Mouse (Mus musculus) spleen, embryonic (tissue): ENCODE measurements around the gene Fryl.

Experiments
- CTCF ChIA-PET: fragments of 350-600 bp; sonication (Branson Sonifier 250); formaldehyde crosslinking; loops from one replicate; lab custom pipeline; 2022; lab: Charles Lee

Fryl gene

DNA sequence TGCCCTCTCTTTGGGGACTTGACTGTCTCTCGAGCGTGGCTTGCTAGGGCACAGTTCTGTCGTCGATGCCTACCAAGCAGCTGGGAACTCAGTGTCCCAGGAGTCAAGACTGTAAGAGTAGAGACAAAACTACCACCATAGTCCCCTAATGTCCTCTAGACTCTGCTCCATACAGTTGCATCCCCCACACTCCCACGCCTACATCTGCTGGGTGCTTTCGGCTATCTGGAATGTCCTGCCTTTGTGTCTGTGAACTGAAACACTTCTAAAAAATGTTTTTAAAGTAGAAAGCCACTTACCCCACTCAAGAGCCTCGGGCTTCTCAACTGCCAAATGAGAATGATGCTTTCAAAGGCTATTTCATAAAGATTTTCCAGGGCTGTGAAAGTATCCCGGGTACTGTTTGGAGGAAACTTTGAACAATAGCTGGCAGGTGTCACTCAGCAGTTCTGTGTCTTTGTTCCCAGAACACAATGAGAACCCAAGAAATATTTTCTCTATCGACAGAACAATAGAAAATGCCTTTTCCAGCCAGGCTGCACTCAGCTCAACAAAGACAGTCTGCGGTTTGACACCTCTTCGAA is 28.8 kb downstream of the Fryl start:
- CTCF ChIA-PET: interaction anchor here (0.5 kb wide), 1 partner anchor 37 kb away, joined by 3 read pairs; no protein-coding TSS in a partner anchor

DNA sequence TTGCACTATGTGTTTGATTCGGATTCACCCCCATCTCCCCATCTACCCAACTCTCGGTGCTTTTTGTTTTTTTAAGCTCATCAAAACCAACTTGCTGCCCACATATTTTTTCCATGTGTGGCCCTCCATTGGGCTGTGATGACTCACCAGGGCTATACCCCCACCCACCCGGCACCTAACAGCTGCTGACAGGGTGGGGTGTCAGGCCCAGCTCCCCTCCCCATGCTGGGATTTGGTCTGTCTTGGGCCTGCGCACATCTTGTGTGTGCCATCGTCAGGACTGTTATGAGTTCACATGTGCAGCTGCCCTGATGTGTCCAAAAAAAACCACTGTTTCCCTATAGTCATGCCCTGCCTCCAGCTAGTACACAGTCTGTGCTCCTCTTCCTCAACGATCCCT is 33.4 kb downstream of the Fryl start:
- CTCF ChIA-PET: interaction anchor here (0.7 kb wide), 2 partner anchors 18 to 420 kb away, joined by 3 to 8 read pairs; no protein-coding TSS in a partner anchor

DNA sequence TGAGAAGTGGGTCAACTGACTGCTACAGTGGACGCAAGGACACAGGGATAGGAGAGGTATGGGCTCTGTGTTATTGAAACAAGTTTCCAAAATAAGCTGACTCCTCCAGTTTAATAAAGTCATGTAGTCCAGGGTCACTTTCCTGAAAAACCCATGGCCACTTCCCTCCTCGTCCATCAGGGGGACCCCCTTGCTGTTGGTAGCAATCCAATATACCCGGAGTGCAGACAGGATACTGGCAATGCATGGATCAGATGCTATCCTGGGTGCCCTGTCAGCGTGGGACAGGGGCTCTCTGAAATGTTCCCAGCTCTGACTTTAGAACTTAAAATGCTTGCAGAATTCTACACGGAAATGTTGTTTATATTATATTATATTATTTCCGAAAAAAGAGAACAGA is 34.0 kb downstream of the Fryl start:
- CTCF ChIA-PET: no interaction called here

DNA sequence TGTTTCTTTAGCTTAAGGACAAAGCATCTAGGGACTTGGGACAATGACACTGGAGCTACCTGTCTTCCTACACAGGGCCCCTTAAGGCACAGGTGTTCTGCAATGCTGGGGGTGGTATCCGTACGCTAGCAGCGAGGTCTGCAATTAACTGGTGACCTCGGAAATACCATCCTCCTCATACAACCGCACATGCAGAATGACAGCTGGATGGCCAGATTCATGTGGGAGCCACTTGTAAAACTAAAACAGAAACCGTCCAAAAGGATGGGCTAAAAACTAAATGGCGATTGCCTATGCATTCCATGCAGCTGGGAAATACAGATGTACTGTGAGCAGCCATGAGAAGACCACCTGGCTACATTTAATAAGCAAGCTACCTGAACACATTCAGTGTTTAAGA is 34.6 kb downstream of the Fryl start:
- CTCF ChIA-PET: no interaction called here

DNA sequence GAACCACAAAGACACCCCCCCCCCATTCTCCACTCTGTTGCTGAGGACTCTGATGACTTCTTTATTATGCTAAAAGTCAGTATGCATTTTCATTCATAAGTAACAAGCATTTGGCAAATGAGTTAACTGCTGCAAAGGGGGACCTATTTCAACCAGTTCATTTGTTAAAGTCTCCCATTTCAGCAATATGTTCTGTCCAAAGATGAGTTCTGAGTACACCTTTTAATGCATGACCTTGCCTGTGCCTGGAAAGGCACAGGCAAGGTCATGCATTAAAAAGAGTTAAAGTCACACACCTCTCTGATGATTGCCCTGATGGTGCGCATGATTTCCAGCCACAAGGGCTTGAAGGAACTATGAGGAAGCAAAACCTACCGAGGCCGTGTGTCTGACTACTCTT is 36.7 kb downstream of the Fryl start:
- CTCF ChIA-PET: no interaction called here

DNA sequence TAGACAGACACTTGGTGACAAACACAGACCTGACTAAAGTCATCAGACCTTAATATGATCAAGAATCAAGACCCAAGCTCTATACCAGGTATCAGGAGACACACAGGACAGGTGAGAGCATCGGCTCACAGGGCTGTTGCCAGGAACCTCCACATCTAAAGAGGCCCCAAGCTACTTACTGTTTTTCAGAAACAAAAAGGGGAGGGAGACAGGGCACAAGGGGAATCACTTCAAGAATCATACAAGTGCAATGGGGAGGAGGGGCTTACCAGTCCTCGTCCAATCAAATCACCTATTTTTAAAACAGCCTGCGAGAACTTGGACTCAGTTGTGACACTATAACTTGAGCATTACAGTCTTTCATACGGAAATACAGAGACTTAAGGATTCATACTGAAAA is 38.4 kb downstream of the Fryl start:
- CTCF ChIA-PET: interaction anchor here (0.7 kb wide), 2 partner anchors 25 to 51 kb away, joined by 5 to 11 read pairs; no protein-coding TSS in a partner anchor

DNA sequence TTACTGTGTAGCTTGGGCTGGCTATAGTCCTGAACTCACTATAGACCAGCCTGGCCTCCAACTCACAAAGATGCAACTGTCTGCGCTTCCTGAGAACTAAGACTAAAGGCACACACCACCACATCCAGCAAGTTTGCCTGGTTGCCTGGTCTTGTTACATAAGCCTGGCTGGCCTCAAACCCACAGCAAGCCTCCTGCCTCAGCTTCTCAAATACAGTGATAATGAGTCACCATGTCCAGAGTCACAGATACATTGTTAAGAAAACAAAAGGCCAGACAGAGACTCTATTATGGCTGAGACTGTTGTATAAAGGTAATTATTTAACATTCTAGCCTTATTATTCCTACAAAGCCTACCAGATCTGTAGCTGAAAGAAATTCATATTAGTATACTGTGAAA is 39.3 kb downstream of the Fryl start:
- CTCF ChIA-PET: interaction anchor here (0.7 kb wide), 2 partner anchors 24 to 52 kb away, joined by 5 to 11 read pairs; no protein-coding TSS in a partner anchor

DNA sequence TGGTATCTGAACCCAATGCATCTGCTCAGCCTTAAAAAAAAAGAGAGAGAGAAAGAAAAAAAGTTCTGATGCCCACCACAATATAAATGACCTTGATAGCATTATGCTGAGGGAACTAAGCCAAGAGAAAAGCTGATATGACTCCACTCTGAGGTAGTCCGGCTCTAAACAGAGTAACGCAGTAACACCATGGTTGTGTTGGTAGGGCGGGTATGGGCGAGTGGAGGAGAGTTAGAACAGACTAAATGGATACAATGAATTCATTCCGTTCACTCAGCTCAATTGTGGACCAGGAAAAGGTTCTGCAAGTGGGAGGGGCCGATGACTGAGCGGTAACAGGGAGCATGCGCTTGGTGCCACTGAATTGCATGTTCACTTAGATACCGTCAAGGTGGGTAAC is 40.4 kb downstream of the Fryl start:
- CTCF ChIA-PET: no interaction called here

DNA sequence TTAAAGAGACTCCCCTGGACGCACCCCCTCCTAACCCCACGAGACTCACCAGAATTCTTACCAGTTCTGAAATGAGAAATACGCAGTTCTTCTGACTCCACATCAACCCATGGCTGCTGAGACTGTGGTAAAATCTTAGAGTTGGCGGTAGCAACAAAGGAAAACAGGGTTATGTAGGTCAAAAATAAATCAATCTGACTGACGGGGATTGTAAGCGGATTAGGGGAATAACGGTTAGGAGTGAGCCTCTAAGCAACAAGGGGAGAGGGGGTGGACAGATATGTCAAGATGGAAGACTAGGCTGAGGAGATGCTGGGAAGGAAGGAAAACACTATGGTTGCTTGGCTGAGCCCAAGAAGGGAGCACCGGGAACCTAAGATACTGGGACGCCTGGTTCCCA is 44.0 kb downstream of the Fryl start:
- CTCF ChIA-PET: no interaction called here

DNA sequence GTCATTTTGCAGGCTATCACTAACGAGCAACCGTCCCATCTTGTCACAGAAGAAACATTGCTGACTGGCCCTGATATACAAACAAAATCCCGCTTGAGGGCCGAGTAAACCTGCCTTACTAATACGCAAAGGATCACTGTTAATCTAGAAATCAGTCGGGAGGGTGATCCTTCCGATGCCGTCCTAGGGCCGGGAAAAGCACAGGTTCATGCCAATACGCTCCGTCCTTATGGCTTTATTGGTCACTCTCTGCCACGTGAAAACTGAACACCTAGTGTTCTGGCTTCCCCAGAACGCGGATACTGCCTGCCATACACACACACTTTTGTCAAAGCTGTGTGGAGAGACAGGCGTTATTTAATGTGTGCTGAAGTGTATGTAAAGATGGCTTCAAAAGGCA is 44.5 kb downstream of the Fryl start:
- CTCF ChIA-PET: no interaction called here

DNA sequence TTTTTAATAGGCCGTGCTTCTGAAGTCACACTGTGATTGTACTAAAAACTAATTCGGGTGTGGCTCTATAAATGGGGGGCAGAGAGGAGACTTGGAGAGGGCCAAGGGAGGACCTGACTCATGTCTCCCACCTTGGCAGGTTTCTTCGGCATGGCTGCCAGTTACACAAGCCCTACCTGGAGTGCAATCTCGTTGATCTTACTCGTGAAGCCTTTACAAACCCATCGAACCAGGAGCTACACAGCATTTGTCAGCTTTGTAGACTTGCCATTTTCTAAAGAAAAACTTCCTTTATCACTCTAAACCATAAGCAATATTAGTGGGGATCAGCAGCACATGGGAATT is 45.5 kb downstream of the Fryl start:
- CTCF ChIA-PET: interaction anchor here (0.6 kb wide), 1 partner anchor 44 kb away, joined by 7 read pairs; no protein-coding TSS in a partner anchor

DNA sequence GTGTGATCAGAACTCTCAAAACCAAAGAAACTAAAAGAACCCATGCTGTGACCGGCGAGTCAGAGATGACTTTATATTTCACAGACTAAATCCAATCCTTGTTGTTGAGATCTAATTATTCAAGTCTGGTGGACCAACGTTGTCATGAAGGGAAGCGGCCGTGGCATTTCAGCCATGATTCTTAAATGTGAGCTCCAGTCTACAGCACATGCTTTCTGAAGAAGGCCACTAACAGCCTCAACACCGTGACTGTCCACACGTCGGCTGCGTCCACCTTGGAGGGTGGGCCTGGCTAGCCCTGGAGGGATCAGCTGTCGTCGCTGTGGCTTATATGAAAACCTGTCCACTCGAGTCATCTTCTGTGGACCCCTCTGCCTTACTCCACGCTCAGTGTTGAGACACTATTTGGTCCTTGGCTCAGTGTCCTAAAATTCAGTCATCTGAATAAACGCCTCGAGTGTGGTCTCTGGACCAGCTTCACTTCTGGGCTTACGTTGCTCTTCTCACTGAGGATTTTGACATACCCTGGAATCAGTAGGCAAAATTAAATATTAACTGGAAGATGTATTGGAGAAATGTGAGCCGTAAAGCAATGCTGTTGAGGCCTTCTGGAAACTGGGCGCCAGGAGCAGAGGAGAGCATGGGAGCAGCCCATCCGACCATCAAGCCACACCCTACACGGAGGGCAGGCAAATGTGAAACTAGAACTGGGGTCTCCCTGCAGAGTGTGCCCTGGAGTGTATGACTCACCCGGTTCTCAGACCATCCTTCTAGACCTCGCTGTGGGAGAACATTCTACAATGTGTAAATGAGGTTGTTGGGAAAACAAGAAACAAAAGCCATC is 46.1 kb downstream of the Fryl start:
- CTCF ChIA-PET: no interaction called here

DNA sequence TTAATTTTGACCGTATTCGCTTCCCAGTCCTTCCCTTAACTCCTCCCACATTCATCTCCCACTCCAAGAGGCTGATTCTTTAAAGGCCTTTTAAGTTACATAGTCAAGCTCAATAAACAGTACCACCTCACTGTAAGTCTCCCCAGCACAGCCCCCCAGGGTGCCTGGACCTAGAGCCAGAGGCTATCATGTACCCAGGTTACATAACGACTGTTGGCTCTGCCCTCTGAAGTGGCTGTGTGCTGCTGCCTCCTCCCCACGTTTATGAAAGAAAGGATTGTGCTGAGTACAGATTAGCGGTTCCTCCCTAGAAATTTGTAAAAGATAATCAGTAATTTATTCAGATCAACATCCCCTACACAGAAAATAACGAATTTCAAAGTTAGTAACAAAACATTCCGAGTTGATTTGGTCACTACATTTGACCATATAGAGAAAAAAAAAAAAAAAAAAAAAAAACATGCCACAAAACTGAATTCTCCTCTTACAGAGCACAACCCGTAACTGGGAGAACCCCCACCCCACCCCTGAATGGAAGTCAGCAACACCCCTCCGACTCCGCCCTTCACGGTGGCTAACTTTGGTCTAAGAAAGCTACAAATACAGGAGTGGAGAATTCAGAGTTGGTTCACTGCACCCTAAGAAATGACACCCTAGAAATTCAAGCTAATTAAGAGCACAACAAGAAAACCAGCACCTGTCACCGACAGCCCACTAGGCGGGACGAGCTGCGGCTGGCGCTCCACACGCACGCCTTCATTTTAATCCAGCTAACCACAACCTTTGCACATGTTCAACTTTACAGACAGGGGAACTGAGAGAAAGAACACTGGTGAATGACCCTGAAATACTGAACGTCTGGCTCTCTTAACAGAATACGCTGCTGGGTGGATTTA is 47.0 kb downstream of the Fryl start:
- CTCF ChIA-PET: no interaction called here

DNA sequence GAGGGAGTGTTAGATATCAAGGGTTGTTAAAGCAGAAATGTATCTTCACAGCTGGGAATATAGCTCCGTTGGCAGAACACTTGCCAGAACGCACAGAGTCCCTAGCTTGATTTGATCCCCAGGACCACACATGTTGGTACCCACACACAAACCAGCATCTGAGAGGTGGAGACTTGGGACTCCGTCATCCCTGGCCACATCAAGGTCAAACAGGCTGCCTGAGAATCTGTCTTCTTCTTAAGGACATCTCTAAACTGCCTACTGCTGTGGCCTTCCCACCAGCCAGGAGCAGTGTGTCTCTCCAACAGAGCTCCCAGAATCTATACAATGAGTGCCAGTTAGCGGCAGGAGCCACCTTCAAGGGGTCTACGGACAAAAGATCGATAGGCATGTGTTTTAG is 47.8 kb downstream of the Fryl start:
- CTCF ChIA-PET: no interaction called here

DNA sequence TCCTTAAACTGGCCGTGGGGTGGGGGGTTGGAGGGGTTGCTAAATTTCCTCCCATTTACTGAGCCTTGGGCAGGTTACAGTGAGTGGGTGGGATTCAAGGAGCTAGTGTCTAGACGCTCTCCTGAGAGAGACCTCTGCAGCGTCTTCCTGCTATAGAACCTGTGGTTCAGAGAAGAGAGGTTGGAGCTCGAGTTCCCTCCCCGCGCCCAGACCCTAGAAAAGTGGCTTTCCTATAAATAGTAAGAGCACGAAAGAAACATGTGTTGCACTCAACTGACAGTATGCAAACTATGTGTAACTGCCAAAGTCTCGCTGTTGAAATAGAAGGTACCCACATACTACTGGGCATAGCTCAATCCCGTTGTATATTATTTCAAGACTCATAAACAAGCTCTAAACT is 49.7 kb downstream of the Fryl start:
- CTCF ChIA-PET: interaction anchor here (0.7 kb wide), 1 partner anchor 43 kb away, joined by 4 read pairs; no protein-coding TSS in a partner anchor

DNA sequence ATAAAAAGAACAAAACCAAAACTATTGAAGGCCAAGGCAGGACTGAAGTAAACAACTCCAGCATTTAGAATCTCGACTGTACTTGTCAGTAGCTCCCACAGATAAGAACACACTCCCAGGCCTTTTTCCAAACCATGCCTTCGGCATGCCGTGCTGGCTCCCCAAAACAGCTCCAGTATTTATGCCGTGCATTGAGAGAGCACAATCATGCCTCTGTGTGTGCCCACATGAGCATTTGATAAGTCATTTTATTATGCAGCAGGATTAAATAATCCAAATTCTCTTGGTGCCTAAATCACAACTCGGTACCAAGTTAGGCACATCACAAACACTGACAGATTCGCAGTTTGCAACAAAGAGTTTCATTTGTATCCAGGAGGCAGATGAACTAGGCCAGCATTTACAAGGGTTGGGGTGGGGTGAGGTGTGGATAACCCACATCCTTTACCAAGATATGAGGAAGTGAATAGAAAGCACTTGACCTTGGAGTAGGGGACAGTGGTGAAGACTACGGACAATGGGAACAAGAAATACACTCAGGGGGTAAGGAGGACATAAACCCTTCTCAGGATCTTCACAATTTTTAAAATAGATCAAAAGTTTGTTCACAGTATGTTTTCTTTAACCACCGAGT is 50.3 kb downstream of the Fryl start:
- CTCF ChIA-PET: no interaction called here

DNA sequence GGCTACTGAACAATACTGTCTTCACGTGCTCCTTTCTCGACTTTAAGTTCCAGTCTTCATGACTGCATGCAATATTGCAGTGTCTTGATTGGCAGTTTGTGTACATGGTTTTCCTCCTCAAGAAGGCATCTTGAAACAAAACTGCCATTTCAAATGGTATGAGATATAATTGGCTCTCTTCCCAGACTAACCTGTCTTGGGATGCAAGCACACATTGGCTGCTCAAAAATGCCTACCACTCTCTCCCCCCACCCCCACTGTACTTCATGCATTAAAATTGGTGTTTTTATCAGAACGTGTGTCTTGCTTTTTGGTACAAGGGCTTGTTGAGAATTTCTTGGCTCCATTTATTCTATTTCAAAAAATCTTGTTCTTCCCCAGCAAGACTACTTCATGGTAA is 51.4 kb downstream of the Fryl start:
- CTCF ChIA-PET: no interaction called here

DNA sequence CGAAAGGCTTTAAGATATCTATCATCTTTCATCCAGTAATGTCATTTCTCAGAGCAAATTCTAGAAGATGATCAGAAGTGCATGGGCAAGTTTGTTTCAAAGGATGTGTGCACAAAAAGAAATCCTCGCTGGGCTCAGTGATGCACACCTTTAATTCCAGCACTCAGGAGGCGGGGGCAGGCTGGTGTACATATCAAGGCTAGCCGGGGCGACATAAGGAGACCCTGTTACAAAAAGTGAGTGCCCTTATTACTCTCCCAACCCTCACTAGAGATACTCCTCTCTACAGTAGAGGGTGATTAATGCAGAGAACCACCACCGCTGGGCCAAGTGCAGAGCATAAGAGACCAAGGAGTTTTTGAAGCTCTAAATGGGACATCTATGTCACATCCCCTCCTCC is 53.9 kb downstream of the Fryl start:
- CTCF ChIA-PET: interaction anchor here (0.5 kb wide), 1 partner anchor 99 kb away, joined by 9 read pairs; no protein-coding TSS in a partner anchor

DNA sequence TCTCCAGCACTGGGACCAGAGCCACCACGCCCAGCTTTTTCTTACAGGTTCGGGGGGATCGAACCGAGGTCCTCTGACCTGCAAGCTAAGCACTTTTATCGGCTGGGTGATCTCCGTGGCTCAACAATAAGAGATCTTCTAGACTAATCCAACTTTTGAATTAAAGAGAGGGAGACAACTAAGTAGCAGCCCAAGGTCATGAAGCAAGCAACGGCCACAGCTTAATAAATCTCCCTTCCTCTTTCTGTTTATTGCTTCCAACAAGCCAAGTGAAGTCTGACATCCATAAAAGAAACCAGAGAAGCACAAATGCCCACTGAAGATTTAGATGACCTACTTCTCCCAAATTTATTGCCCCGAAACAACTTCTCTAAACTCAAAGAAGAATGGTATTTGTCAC is 54.3 kb downstream of the Fryl start:
- CTCF ChIA-PET: no interaction called here

DNA sequence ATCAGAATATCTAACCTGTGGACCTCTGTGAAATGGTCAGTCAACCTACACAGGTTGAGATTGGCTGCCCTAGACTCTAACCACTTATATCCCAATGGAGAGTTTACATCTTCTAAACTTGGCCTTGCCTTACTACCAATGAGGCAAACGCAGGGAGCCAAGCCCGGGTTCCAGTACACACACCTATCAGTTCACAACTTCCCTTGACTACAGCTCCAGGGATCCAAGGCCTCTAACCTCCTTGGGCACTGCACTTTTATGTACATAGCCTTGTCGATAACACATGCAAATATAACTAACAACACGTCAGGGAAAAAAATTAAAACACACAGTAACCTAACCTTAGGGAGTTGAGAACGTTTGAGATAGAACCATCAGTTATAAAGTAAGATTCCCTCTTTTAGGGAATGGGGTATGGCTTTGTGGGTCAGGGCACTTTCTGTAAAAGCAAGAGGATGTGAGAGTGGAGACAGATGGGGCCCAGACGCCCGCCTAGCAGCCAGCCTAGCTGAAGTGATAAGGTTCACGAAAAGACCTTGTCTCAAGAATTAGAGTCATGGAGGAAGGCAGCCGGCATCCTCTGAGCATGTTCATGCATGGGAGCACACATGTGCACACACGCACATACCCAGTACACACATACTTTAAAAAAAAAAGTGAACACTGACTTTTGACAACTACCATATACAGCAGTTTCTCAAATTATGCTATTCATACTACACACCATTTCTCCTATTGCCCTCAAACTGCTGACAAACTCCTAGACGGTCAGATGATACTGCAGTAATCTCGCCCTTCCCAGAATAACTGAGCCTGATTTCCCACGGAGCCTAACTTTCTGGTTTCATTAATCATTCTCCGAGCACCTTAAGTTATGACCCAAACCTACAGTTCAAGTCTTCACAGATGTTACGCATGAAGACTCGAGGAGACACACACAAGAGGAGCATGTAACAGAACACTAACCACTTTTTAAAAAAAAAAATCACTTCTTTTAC is 55.7 kb downstream of the Fryl start:
- CTCF ChIA-PET: interaction anchor here (0.6 kb wide), 1 partner anchor 68 kb away, joined by 3 read pairs; no protein-coding TSS in a partner anchor
